Mouse (Mus musculus) midbrain, embryonic 10.5 days (tissue): ENCODE results near the gene Plscr5. TPM values are rescaled to one million over a fixed set of nuclear protein-coding genes. Genes with fewer than 3 reads are reported as not detected.
"Not testable (repeated sequence)": the region's sequence is repeated elsewhere in the genome, so short reads cannot be mapped to it uniquely, and the experiment has no call there.

Experiments used
- DNase-seq: peaks from one replicate; pipeline ENCODE4 v3.0.0-alpha.2; 2017; ENCODE audit warnings: low spot score
- H3K27ac ChIP-seq: fragments of 300-500 bp; sonication (generic); replicated peaks from 2 replicates; pipeline ENCODE4 v1.5.1; 2016; ENCODE audit warnings: mild to moderate bottlenecking
- H3K27me3 ChIP-seq: fragments of 300-500 bp; sonication (generic); 2 replicates; pipeline ENCODE4 v1.6.1; 2016; ENCODE audit warnings: low read depth, mild to moderate bottlenecking; ENCODE audit not compliant: poor library complexity, severe bottlenecking
- H3K36me3 ChIP-seq: fragments of 300-500 bp; sonication (generic); 2 replicates; pipeline ENCODE4 v1.6.1; 2016; ENCODE audit warnings: mild to moderate bottlenecking, moderate library complexity
- H3K4me1 ChIP-seq: fragments of 300-500 bp; sonication (generic); 2 replicates; pipeline ENCODE4 v1.6.1; 2016
- H3K4me3 ChIP-seq: fragments of 300-500 bp; sonication (generic); 2 replicates; pipeline ENCODE4 v1.5.1; 2016; ENCODE audit warnings: mild to moderate bottlenecking, moderate library complexity
- H3K9me3 ChIP-seq: fragments of 300-500 bp; sonication (generic); replicated peaks from 2 replicates; pipeline ENCODE4 v1.6.1; 2016; ENCODE audit warnings: mild to moderate bottlenecking
- WGBS: fragments of 180-500 bp; shearing (Covaris S2); methylation state at CpG from one replicate; pipeline ENCODE4 v1.1.7; 2016; 5-methylcytosine and 5-hydroxymethylcytosine counted together
- polyA plus RNA-seq: library from polyadenylated mRNA; unstranded; fragments of >200 nt; fragmentation: Nextera tagmentation; extraction: Ambion mirVana; gene quantifications from 2 replicates; pipeline ENCODE4 v1.2.1, GENCODE M21; 2016

Gene Plscr5
- not detected in 2 replicates for polyA plus RNA-seq

DNA sequence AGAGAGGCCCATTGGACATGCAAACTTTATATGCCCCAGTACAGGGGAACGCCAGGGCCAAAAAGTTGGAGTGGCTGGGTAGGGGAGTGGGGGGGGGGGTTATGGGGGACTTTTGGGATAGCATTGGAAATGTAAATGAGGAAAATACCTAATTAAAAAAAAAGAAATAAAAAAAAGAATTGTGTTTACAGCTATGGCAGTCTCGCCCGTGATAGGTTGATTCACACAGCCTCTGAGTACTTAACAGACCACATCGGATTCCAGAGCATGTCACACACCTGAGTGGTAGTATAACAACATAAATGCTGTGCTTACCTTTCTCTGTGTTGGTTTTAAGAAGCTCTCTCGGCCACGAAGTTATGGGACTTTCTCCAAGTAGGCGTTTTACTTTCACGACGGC lies at the start of gene Plscr5:
Plscr5 (plus strand) TSS at position 301 of the 400 bp plus-strand sequence.
- DNase-seq, H3K27ac ChIP-seq, H3K27me3 ChIP-seq, H3K9me3 ChIP-seq, H3K4me3 ChIP-seq, H3K36me3 ChIP-seq, H3K4me1 ChIP-seq: not testable (repeated sequence)
- WGBS: 81% methylated on average over 9 of the region's 9 CpGs

DNA sequence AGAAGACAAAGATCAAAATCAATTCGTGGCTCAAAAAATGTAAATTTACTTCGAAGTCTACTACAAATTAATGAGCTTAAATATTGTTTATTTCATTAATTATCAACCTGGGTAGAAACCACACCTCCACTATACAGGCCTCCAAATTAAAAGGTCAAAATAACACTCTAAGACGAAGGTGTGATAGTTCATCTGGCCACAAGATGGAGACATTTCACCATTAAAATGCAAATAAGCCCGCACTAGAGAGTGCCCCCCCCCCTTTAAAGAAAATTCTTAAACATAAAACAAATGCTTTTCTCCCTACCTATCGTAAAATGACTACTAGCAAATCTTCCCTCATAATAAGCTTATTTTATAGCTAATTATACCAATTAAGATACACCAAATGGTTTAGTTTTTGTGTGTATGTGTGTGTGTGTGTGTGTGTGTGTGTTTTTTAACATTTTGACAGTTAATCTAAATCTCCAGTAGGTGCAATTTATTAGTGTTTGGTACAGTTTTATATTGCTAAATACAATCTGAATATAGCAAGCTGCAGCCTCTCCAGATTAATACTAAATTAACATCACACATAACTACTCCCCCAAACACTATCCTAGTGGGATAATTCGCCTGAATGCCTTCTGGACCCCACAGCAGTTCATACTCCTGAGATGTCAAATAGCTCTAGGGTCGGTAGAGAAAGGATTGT lies 45.0 kb upstream of the Plscr5 start:
- H3K4me1 ChIP-seq: no peaks in the 10 kb centered on the region
- no peaks in the 10 kb centered on the region for H3K36me3 ChIP-seq
- no peak overlapping the region for H3K4me3 ChIP-seq
- 26% methylated on average over 7 of the region's 7 CpGs for WGBS
- no peaks in the 10 kb centered on the region for H3K27me3 ChIP-seq
- no peak for DNase-seq
- no peaks in the 10 kb centered on the region for H3K9me3 ChIP-seq
- H3K27ac ChIP-seq: no peak overlapping the region

DNA sequence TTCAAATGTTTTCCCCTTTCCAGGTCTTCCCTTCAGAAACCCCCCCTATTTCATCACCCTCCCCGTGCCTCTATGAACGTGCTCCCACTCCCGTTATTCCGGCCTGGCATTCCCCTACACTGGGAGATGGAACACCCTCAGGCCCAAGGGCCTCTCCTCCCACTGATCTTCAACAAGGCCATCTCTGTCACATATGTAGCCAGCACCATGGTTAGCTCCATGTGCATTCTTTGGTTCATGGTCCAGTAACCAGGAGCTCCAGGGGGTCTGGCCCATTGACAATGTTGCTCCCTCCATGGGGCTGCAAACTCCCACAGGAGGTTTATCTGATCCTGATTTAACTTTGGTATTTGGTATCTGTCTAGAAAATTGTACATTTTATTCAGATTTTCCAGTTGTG lies 30.5 kb upstream of the Plscr5 start:
- Histone ChIP-seq H3K4me1 (peaks cover 2% of the 10 kb centered on the region; the same call in 1 of the 2 replicates), H3K4me3 (no peak overlapping the region), H3K9me3 (no peaks in the 10 kb centered on the region), H3K36me3 (no peaks in the 10 kb centered on the region), H3K27ac (no peak overlapping the region), H3K27me3 (no peaks in the 10 kb centered on the region)
- 65% methylated on average over 4 of the region's 4 CpGs for WGBS
- no peak for DNase-seq

DNA sequence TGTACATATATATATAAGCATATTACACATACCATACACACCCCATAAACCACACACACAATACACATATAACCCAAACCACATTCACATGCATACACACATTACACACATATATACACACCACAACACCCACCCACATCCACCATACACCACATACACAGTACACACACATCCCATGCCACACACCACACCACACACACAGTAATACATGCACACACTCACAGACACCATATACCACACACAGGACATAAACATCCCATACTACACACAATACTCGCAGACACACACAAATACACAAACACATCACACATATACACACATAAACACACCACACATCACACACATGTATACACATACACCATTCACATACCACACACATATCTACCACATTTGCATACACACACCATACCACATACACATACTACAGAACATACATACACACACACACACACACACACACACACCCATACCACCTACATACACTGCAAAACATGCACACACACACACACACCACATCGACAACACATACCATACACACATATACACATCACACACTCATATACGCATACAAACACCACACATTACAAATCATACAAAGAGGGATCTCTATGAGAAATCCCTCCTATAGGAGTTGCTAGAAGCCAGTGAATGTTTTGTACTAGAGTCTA lies 19.3 kb upstream of the Plscr5 start:
- no peaks in the 10 kb centered on the region for H3K36me3 ChIP-seq
- DNase-seq: no peak
- WGBS: 90% methylated on average over 3 of the region's 3 CpGs
- H3K27me3 ChIP-seq: peaks cover 46% of the 10 kb centered on the region
- no peaks in the 10 kb centered on the region for H3K9me3 ChIP-seq
- H3K4me3 ChIP-seq: no peak overlapping the region
- H3K27ac ChIP-seq: 0 out of 2 replicates have a peak overlapping the region, but pooled peaks have one; percentile 28
- H3K4me1 ChIP-seq: peaks cover 20% of the 10 kb centered on the region

DNA sequence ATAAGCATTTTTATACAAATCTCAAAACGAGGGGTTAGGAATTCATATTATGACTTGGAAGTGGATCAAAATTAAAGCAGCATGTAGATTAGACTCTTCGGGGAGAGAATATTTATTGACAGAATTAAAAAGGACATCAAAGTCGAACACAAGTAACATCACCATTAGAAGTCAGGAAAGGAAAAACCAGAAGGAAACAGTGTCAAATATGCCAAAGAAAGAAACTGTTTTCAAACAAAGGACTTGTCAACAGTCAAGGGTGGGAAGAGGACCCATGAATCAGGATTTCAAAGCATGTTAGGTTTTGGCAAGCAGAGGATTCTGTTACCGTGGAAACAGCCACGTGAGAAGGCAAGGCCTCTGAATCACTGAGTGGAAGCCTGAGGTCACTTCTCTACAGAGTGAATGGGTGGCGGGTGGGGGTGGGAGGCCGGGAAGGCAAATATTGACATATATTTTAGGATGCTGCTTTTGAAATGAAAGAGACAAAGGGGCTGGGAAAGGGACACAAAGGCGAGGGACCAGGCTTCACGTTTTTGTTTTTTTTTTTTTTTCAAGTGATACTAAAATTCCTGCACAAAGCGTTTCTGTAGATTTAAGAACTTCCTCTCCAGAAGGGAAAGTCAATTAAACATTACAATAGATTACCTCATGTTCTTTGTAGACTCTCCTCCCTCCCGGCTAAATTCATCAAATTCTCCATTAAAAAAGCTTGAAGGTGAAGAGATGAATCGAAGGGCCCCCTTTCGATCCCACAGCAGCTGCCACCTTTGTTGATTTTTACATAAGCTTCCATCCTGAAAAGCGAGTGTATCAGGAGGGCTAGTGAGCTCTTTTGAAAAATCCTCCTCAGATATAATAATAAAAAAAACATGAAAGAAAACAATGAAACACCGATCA lies 18.3 kb upstream of the Plscr5 start:
- Histone ChIP-seq H3K27ac (peak overlapping the region; percentile 70), H3K27me3 (peaks cover 46% of the 10 kb centered on the region), H3K4me1 (peaks cover 27% of the 10 kb centered on the region), H3K4me3 (peak overlapping the region; percentile 11; the same call in 1 of the 2 replicates), H3K36me3 (no peaks in the 10 kb centered on the region), H3K9me3 (no peaks in the 10 kb centered on the region)
- peak; percentile 78 for DNase-seq
- 29% methylated on average over 15 of the region's 15 CpGs for WGBS

DNA sequence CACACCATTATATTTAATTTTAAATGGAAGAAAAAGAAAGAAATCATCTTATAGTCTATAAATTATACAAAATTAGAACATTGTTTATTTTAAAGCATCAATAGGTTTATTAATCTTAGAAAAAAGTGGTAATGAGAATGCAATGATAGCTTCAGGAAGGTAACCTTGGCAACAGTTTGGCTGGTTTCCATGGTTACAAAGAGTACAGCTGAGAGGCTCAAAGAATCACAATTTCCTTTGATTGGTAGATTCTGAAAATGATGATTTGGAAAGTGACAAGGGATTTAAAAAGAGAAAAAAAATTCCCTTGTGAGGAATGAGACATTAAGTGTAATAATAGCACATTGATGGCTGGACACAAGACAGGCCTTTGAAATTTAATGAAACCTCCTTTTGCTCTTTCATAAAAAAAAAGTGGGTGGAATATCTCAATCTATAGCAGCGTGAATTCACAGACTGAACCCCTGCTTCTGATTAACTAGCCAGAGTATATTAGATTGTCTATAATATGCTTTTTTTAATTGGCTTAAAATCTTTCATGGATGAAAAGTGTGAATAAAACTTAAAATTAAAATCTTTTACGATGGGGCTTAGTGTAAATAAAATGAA lies 13.8 kb upstream of the Plscr5 start:
- no peak overlapping the region for H3K4me3 ChIP-seq
- 64% methylated on average over 2 of the region's 2 CpGs for WGBS
- H3K4me1 ChIP-seq: peaks cover 24% of the 10 kb centered on the region
- no peak overlapping the region for H3K27ac ChIP-seq
- no peaks in the 10 kb centered on the region for H3K9me3 ChIP-seq
- peak; percentile 20 for DNase-seq
- H3K27me3 ChIP-seq: peaks cover 27% of the 10 kb centered on the region
- H3K36me3 ChIP-seq: no peaks in the 10 kb centered on the region

DNA sequence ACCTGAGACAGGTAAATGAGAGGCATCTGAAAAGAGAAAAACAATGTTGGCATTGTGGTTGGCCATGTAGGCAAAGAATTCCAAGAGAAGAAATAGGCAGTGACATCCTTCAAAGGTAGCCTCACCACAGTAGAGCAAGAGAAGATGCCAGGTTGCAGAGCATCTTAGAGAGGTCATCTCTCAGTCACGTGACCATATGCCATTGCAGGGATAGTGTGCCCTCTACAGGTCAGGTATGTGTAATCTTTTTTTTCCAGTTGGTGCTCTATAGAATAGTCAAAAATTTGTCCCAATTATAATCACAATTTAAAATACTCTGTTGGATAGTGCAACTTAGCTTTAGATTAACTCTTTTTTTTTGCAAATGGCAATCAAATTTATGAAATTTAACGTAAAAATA lies 1.4 kb upstream of the Plscr5 start:
- 88% methylated on average over 2 of the region's 2 CpGs for WGBS

DNA sequence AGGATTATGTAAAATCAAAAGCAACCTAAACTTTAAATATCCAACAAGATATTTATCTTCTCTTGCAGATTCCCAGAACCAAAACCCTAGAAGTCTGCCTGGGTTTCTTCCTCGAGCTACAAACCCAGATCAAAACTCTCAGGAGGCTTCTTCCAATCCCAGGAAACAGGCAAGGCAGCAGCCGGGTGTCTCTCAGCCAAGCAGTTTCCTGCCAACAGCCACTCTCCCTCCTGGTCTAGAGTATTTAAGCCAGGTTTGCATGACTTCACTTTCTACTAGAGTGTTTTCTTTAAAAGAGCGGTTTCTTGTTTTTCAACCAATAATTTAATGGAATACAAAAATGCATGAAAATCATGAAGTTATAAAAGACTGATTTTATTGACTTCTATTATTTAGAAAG lies 5.7 kb downstream of the Plscr5 start:
- H3K9me3 ChIP-seq: no peaks in the 10 kb centered on the region
- H3K27me3 ChIP-seq: no peaks in the 10 kb centered on the region
- no peak for DNase-seq
- H3K36me3 ChIP-seq: no peaks in the 10 kb centered on the region
- WGBS: 80% methylated on average over 3 of the region's 3 CpGs
- H3K27ac ChIP-seq: no peak overlapping the region
- no peaks in the 10 kb centered on the region for H3K4me1 ChIP-seq
- no peak overlapping the region for H3K4me3 ChIP-seq

More for the DNA sequence above, 1.4 kb upstream of the Plscr5 start:
- H3K27me3 ChIP-seq: no peaks in the 10 kb centered on the region
- no peak overlapping the region for H3K4me3 ChIP-seq
- no peak overlapping the region for H3K27ac ChIP-seq
- DNase-seq: no peak
- H3K9me3 ChIP-seq: no peaks in the 10 kb centered on the region
- H3K4me1 ChIP-seq: no peaks in the 10 kb centered on the region
- H3K36me3 ChIP-seq: no peaks in the 10 kb centered on the region

DNA sequence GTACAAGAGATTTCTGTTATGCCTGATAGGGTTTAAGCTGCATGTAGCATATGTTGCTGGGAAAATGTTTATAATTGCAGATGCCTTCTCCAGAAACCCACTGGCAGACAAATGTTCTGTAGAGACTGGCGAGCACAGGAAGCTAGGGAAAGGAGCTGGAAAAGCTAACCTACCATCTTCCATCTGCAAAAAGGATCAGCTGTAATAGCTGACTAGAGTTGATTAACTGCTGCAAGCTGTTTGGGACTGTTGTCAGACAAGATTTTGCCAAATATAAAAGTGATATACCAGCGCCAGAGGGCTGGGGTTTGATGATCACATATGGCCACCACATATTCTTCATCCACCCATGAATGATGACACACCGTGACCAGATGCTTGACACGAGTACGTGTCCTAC lies 6.8 kb downstream of the Plscr5 start:
- no peaks in the 10 kb centered on the region for H3K4me1 ChIP-seq
- no peak for DNase-seq
- 92% methylated on average over 5 of the region's 5 CpGs for WGBS
- H3K27me3 ChIP-seq: no peaks in the 10 kb centered on the region
- H3K36me3 ChIP-seq: no peaks in the 10 kb centered on the region
- no peak overlapping the region for H3K4me3 ChIP-seq
- H3K9me3 ChIP-seq: no peaks in the 10 kb centered on the region
- H3K27ac ChIP-seq: no peak overlapping the region

DNA sequence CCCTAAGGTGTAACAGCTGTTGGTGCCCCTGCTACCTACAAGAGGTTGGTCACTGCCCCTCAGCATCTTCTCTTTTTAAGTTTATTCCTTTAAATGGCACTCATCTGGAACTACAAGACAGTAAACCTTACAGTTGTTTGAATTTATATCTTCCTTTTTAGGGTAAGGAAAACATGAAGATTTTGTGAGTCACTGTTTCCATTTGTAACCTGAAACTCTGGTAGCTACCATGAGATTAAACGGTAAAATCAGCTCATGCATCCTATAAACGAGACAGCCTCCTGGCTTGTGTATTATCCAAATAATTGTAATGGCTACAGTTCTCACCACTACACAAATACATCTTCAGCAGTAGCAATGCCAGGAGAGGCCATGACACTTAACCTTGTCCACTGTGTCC lies 11.7 kb downstream of the Plscr5 start:
- Histone ChIP-seq H3K27me3 (no peaks in the 10 kb centered on the region), H3K4me3 (no peak overlapping the region), H3K9me3 (no peaks in the 10 kb centered on the region), H3K36me3 (no peaks in the 10 kb centered on the region), H3K27ac (no peak overlapping the region), H3K4me1 (no peaks in the 10 kb centered on the region)
- WGBS: 66% methylated on average over 2 of the region's 2 CpGs
- DNase-seq: no peak

DNA sequence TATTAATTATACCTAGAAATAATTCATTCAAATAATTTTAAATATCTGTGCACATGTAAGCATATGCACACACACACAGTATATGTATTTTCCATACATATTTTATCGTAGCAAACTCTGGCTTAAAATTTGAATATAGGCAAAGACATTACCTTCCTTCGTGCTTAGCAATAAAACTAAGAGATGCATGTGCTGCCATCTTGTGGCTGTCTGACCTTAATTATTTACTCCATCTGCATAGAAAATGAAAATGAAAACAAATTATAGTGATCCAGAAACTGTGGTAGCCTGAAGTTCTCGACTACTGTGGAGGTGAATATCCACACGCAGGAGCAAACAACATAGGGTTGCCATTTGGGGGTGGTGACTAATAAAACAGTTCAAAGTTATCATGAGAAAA lies 14.6 kb downstream of the Plscr5 start:
- no peaks in the 10 kb centered on the region for H3K9me3 ChIP-seq
- 62% methylated on average over 4 of the region's 4 CpGs for WGBS

DNA sequence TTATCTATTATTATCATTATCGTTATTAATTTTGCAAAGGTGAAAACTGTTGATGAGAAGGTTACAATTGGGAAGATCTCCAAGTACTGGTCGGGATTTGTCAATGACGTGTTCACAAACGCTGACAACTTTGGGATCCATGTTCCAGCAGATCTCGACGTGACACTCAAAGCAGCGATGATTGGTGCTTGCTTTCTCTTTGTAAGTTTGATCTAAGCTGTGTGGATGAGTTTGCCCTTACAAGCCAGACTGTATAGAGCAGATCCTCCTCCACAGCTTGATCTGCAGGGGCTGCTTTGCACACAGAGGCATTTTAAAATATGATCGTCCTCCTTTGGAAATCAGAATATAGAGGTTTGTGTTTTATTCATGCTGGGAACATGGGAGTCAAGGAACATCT lies 15.0 kb downstream of the Plscr5 start:
- no peaks in the 10 kb centered on the region for H3K9me3 ChIP-seq
- no peaks in the 10 kb centered on the region for H3K4me1 ChIP-seq
- 86% methylated on average over 8 of the region's 8 CpGs for WGBS
- no peaks in the 10 kb centered on the region for H3K36me3 ChIP-seq
- no peak for DNase-seq
- no peak overlapping the region for H3K4me3 ChIP-seq
- H3K27me3 ChIP-seq: no peaks in the 10 kb centered on the region
- H3K27ac ChIP-seq: no peak overlapping the region

More for the DNA sequence above, 14.6 kb downstream of the Plscr5 start:
- no peaks in the 10 kb centered on the region for H3K27me3 ChIP-seq
- no peak overlapping the region for H3K4me3 ChIP-seq
- H3K27ac ChIP-seq: no peak overlapping the region
- no peaks in the 10 kb centered on the region for H3K4me1 ChIP-seq
- DNase-seq: no peak
- no peaks in the 10 kb centered on the region for H3K36me3 ChIP-seq
